Mouse (Mus musculus): ENCODE results near the gene Them5.

DNA sequence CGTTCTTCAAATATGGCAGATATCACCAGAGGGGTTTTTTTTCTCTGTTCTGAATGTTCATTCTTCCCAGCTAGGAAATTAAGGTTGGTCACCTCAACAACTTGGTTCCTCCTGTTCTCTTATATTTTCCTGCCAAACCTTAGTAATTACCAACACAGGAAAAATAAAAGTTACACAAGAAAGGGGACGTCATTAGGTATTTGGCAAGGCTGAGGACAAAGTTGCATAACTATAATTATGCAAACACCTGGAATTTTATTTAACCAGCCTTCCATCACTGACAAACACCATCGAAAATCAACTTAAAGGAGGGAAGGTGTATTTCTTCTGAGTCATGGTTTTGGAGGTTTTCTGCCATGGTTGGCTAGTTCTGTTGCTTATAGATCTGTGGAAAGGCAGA, 3.4 kb upstream of the Them5 start:
- TF ChIP-seq CTCF (IDR thresholded peaks at IDR 0.05; ENCODE audit: extremely low read depth, insufficient read depth, low read length) (no peak), POLR2A (IDR thresholded peaks at IDR 0.05; ENCODE audit: extremely low read depth, insufficient read depth, low read length) (no peak)

Data from cortical plate, adult 2 months (tissue).